Mouse (Mus musculus) testis, adult 2 months (tissue): ENCODE measurements at regions not wholly inside any gene's neighbourhood (a gene's known extent, or its start where the extent isn't known, plus 50 kb on each side); places are given as distances from the start of the nearest gene placed in this dataset.

Experiments used
- H3K27ac ChIP-seq: fragments of 200-500 bp; 2 replicates; pipeline ENCODE4 v1.5.1; 2012; ENCODE audit warnings: low read depth, low read length; ENCODE audit not compliant: control insufficient read depth, insufficient read depth
- H3K27me3 ChIP-seq: fragments of 200-500 bp; 2 replicates; pipeline ENCODE4 v1.6.1; 2012; ENCODE audit warnings: mild to moderate bottlenecking, low read length, moderate library complexity; ENCODE audit not compliant: control insufficient read depth, insufficient read depth
- H3K36me3 ChIP-seq: fragments of 200-500 bp; 2 replicates; pipeline ENCODE4 v1.6.1; 2012; ENCODE audit warnings: mild to moderate bottlenecking, low read length; ENCODE audit not compliant: control insufficient read depth, insufficient read depth
- H3K4me1 ChIP-seq: fragments of 200-500 bp; 2 replicates; pipeline ENCODE4 v1.6.1; 2012; ENCODE audit warnings: low read length; ENCODE audit not compliant: control insufficient read depth, insufficient read depth
- H3K4me3 ChIP-seq: fragments of 200-500 bp; 2 replicates; pipeline ENCODE4 v1.5.1; 2012; ENCODE audit warnings: low read depth, mild to moderate bottlenecking, low read length, moderate library complexity, mixed read lengths; ENCODE audit not compliant: control insufficient read depth
- CTCF ChIP-seq: fragments of 200-500 bp; IDR thresholded peaks from 2 replicates; pipeline ENCODE4 v1.5.1; 2012; ENCODE audit warnings: low read depth, mild to moderate bottlenecking, inconsistent platforms, low read length, moderate library complexity; ENCODE audit not compliant: control insufficient read depth, insufficient read depth, insufficient replicate concordance
- POLR2A ChIP-seq: fragments of 200-500 bp; IDR thresholded peaks from 2 replicates; pipeline ENCODE4 v1.6.1; 2012; ENCODE audit warnings: low read depth, mild to moderate bottlenecking, inconsistent platforms, low read length, moderate library complexity; ENCODE audit not compliant: control insufficient read depth

DNA sequence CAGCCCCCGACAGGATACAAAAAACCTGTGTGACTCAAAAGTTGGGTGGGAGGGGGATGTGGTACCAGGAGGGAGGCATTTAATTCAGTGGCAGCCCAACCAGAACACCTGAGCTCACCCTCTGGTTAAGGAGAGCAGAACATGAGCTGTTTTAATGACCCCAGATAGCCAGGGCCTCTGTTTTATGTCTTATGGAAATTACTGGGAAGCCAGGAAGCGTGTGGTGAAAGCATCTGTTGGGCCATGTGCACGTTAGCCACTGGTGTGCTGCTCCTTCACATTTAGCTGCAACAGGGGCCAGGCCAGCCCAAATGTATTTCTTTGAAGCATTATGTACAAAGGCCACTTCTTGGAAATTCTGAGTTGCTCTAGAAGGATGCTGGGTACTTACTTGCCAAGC, 308.2 kb upstream of the Hnrnpa3 start:
- H3K27me3 ChIP-seq, result no peaks in the 10 kb centered on the region
- no peaks in the 10 kb centered on the region for H3K36me3 ChIP-seq
- no peaks in the 10 kb centered on the region for H3K4me1 ChIP-seq
- no peak overlapping the region for H3K4me3 ChIP-seq
- TF ChIP-seq POLR2A (no peak), CTCF (no peak)
- H3K27ac ChIP-seq, result no peak overlapping the region

DNA sequence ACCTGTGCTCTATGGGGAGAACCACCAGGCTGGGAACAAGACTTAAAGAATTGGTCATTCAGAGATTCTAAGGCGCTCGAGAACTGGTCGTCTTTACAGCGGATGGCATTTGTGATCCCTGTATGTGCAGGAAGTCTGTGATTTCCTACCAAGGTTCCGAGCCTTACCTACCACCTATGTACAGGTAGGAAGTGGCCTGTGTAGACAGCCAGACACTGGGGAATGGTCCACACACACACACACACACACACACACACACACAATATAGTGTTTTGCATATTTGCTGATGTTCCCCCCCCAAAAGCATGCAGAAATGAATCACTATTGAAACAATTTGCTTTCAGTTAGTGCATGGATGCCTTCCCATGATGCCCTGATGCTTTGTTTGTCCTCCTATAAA, 307.1 kb upstream of the Hnrnpa3 start:
- Histone ChIP-seq H3K27me3 (no peaks in the 10 kb centered on the region), H3K36me3 (no peaks in the 10 kb centered on the region), H3K27ac (no peak overlapping the region), H3K4me1 (no peaks in the 10 kb centered on the region), H3K4me3 (no peak overlapping the region)
- TF ChIP-seq POLR2A (no peak), CTCF (no peak)

DNA sequence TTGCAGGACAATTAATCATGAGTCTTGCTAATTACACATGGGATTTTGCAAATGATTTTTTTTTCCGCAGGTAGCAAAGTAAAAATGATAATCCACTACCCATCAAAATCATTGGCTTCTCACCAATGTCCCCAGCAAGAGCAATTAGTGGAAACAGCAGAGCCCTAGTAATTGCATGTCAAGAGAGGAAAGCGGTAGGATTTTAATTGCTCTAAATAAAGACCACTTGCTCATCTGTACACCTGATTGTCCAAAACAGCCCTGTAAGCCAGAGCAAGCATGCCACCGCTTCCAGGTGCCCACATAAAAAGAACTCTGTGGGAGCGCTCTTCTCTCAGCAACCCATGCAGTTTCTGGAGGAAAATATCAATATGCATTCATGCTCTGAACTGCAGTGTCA, 306.5 kb upstream of the Hnrnpa3 start:
- no peak overlapping the region for H3K27ac ChIP-seq
- H3K4me3 ChIP-seq, result no peak overlapping the region

DNA sequence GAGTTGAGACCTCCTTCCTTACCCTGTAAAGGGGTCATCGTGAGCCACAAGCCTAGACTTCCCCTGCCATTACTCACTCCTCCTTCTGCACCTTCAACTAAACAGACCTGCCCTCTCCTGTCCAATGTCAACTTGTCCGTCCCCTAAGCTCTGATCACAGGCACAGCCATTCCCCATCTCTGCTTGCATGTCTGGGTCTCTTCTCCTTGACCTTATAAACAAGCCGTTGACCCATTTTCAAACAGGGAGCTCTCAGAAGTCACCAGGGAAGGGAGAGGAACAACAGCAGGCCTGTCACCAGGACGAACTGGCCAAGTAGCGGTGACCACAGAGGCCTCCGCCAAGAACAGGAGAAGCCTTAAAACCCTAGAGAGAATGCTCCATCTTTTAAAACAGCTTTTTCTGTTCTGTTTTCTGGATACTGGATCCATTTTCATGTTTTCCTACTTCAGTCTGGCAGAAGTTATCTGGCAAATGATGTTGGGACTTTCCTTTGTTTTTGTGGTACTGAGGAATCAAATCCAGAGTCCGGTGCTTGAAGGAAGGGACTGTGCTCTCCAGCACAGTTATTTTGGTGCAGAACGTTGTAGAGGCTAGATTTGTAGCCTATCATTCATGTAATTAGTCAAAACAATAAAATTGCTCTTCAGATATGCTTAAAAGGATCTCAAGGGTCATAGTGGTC, 302.2 kb upstream of the Hnrnpa3 start:
- Histone ChIP-seq H3K36me3 (no peaks in the 10 kb centered on the region), H3K4me1 (no peaks in the 10 kb centered on the region)
- no peak for TF ChIP-seq CTCF
- no peak for TF ChIP-seq POLR2A

More for the DNA sequence above, 306.5 kb upstream of the Hnrnpa3 start:
- H3K27me3 ChIP-seq, result no peaks in the 10 kb centered on the region
- H3K36me3 ChIP-seq, result no peaks in the 10 kb centered on the region
- H3K4me1 ChIP-seq, result no peaks in the 10 kb centered on the region
- TF ChIP-seq POLR2A (no peak), CTCF (no peak)

DNA sequence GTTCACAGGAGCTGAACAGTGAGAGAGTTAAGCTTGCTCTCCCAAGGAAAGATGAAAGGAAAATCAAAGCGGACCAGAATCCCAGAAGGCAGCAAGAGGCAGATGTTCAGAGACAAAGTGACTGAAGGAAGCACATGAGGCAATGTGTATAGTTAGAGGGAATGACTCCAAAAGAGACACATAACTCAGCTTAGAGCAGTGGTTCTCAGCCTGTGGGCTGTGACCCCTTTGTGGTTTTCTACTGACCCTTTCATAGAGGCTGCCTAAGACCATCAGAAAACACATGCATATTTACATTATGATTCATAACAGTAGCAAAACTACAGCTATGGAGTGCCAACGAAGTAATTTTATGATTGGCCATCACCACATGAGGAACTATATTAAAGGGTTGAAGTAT, 301.5 kb upstream of the Hnrnpa3 start:
- TF ChIP-seq POLR2A (no peak), CTCF (no peak)
- no peaks in the 10 kb centered on the region for H3K36me3 ChIP-seq

More for the DNA sequence above, 302.2 kb upstream of the Hnrnpa3 start:
- H3K4me3 ChIP-seq, result no peak overlapping the region
- H3K27me3 ChIP-seq, result no peaks in the 10 kb centered on the region
- H3K27ac ChIP-seq, result peak overlapping the region; percentile 28; the same call in 1 of the 2 replicates

DNA sequence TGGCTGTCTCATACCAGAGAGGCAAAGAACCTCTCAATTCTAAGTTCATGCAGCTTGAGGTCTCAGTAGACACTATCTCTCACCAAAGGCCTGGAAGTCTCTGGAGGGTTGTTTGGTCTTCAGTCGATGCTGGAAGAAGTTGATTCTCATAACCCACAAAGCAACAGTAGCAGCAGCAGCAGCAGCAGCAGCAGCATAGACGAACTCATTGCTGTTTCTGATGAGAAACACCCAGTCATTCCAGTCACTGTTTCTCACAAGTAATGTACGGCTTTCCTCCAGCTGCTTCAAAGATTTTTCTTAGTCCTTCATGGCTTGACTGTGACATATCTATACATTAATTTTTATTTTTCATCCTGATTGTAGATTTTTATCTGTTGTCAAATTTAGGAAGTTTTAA, 298.1 kb upstream of the Hnrnpa3 start:
- Histone ChIP-seq H3K4me3 (no peak overlapping the region), H3K4me1 (no peaks in the 10 kb centered on the region), H3K27me3 (no peaks in the 10 kb centered on the region), H3K36me3 (no peaks in the 10 kb centered on the region), H3K27ac (no peak overlapping the region)
- TF ChIP-seq POLR2A (no peak), CTCF (no peak)

More for the DNA sequence above, 301.5 kb upstream of the Hnrnpa3 start:
- no peaks in the 10 kb centered on the region for H3K4me1 ChIP-seq
- H3K27me3 ChIP-seq, result no peaks in the 10 kb centered on the region
- H3K4me3 ChIP-seq, result no peak overlapping the region
- no peak overlapping the region for H3K27ac ChIP-seq

DNA sequence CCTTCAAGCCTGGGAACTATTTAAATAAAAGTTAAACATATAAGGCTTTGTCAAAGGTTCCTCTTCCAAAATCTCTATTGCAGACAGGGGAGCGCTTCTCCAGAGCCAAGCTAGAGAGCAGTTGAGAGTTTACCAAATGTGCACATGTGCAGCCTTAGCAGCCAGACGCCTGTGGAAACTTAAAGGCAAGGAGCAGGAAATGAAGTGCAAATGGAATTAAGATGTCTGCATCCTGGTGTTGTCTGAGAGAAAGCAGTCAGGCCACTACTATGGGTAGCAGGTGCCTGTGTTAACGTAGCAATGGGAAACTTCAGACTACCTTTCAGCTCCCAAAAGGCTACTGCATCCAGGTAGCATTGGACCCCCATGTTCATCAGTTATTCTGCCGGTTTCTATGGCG, 282.4 kb upstream of the Hnrnpa3 start:
- TF ChIP-seq CTCF (no peak), POLR2A (no peak)
- Histone ChIP-seq H3K27ac (peak overlapping the region; percentile 25; the same call in 1 of the 2 replicates), H3K36me3 (no peaks in the 10 kb centered on the region), H3K4me3 (no peak overlapping the region), H3K27me3 (no peaks in the 10 kb centered on the region), H3K4me1 (no peaks in the 10 kb centered on the region)
